Mouse (Mus musculus) limb, embryonic 13.5 days (tissue): Measurements from ENCODE around the gene Vcp. TPM values are rescaled to one million over a fixed set of nuclear protein-coding genes. Genes with fewer than 3 reads are reported as not detected.
"Not testable (repeated sequence)": the region's sequence is repeated elsewhere in the genome, so short reads cannot be mapped to it uniquely, and the experiment has no call there.

Experiments used
- ATAC-seq: fragments of 200-750 bp; cut with Nextera tagmentation; 2 replicates; pipeline ENCODE4 v1.8.0; 2017; ENCODE audit warnings: low read depth, moderate number of reproducible peaks, moderate TSS enrichment; ENCODE audit not compliant: low FRiP score
- H3K27ac ChIP-seq: fragments of 300-500 bp; sonication (generic); 2 replicates; pipeline ENCODE4 v1.5.1; 2015; ENCODE audit warnings: inconsistent platforms, mild to moderate bottlenecking, moderate library complexity
- H3K27me3 ChIP-seq: fragments of 300-500 bp; sonication (generic); 2 replicates; pipeline ENCODE4 v1.6.1; 2015; ENCODE audit warnings: mild to moderate bottlenecking, inconsistent platforms
- H3K36me3 ChIP-seq: fragments of 300-500 bp; sonication (generic); 2 replicates; pipeline ENCODE4 v1.6.1; 2015; ENCODE audit warnings: inconsistent platforms, mild to moderate bottlenecking, moderate library complexity
- H3K4me1 ChIP-seq: fragments of 300-500 bp; sonication (generic); 2 replicates; pipeline ENCODE4 v1.6.1; 2015; ENCODE audit warnings: inconsistent platforms
- H3K4me2 ChIP-seq: fragments of 300-500 bp; sonication (generic); replicated peaks from 2 replicates; pipeline ENCODE4 v1.6.1; 2015; ENCODE audit warnings: inconsistent platforms, mild to moderate bottlenecking, moderate library complexity
- H3K4me3 ChIP-seq: fragments of 300-500 bp; sonication (generic); 2 replicates; pipeline ENCODE4 v1.5.1; 2015; ENCODE audit warnings: moderate library complexity, mild to moderate bottlenecking, inconsistent platforms
- H3K9ac ChIP-seq: fragments of 300-500 bp; sonication (generic); 2 replicates; pipeline ENCODE4 v1.6.1; 2015; ENCODE audit warnings: mild to moderate bottlenecking, inconsistent platforms
- H3K9me3 ChIP-seq: fragments of 300-500 bp; sonication (generic); 2 replicates; pipeline ENCODE4 v1.6.1; 2016; ENCODE audit warnings: inconsistent platforms
- WGBS: fragments of 180-500 bp; shearing (Covaris S2); methylation state at CpG from one replicate; pipeline ENCODE4 v1.1.7; 2015; 5-methylcytosine and 5-hydroxymethylcytosine counted together
- polyA plus RNA-seq: library from polyadenylated mRNA; unstranded; fragments of >200 nt; fragmentation: Nextera tagmentation; extraction: Ambion mirVana; gene quantifications from 2 replicates; pipeline ENCODE4 v1.2.1, GENCODE M21; 2015

The Vcp gene
- polyA plus RNA-seq, 1 experiment from 2014 or later: 608 TPM

- no peaks in the 10 kb centered on the region for H3K27me3 ChIP-seq
- no peak for ATAC-seq
- no peak overlapping the region for H3K27ac ChIP-seq
- no peak overlapping the region for H3K4me2 ChIP-seq
- no peak overlapping the region for H3K4me3 ChIP-seq
- WGBS: 79% methylated on average over 12 of the region's 12 CpGs
- no peaks in the 10 kb centered on the region for H3K9me3 ChIP-seq
- peaks cover 13% of the 10 kb centered on the region for H3K4me1 ChIP-seq
- peaks cover 15% of the 10 kb centered on the region for H3K36me3 ChIP-seq
- H3K9ac ChIP-seq: no peak overlapping the region
Observed at GRCm38 (mm10) chr4:43002756-43003439, 2.6 kb upstream of the Vcp start.

GRCm38 (mm10) chr4:43001272-43001671 lies 965 bp upstream of the Vcp start:
- no peak overlapping the region for H3K4me3 ChIP-seq
- H3K9ac ChIP-seq: no peak overlapping the region
- no peaks in the 10 kb centered on the region for H3K9me3 ChIP-seq
- peaks cover 23% of the 10 kb centered on the region for H3K4me1 ChIP-seq
- no peak for ATAC-seq
- H3K4me2 ChIP-seq: no peak overlapping the region
- WGBS: 87% methylated on average over 2 of the region's 2 CpGs
- peaks cover 18% of the 10 kb centered on the region; the same call in 1 of the 2 replicates for H3K36me3 ChIP-seq
- peak overlapping the region; percentile 84; the same call in 1 of the 2 replicates for H3K27ac ChIP-seq
- H3K27me3 ChIP-seq: no peaks in the 10 kb centered on the region

GRCm38 (mm10) chr4:42999451-43000140 lies 711 bp downstream of the Vcp start:
- WGBS: under 1% methylated on average over 42 of the region's 51 CpGs
- H3K9me3 ChIP-seq: no peaks in the 10 kb centered on the region

GRCm38 (mm10) chr4:42998022-42998421 lies 2.3 kb downstream of the Vcp start:
- peak overlapping the region; percentile 92 for H3K4me2 ChIP-seq
- H3K9ac ChIP-seq: 0 out of 2 replicates have a peak overlapping the region, but pooled peaks have one; percentile 43
- H3K4me1 ChIP-seq: peaks cover 23% of the 10 kb centered on the region
- no peak overlapping the region for H3K27ac ChIP-seq
- H3K9me3 ChIP-seq: no peaks in the 10 kb centered on the region
- ATAC-seq: no peak
- H3K36me3 ChIP-seq: peaks cover 44% of the 10 kb centered on the region
- no peaks in the 10 kb centered on the region for H3K27me3 ChIP-seq
- WGBS: 75% methylated on average over 2 of the region's 2 CpGs
- H3K4me3 ChIP-seq: peak overlapping the region; percentile 97

More at GRCm38 (mm10) chr4:42999451-43000140, 711 bp downstream of the Vcp start:
- ATAC-seq: peak; percentile 79
- H3K9ac ChIP-seq: peak overlapping the region; percentile 98
- peaks cover 23% of the 10 kb centered on the region for H3K4me1 ChIP-seq
- peak overlapping the region; percentile 99 for H3K27ac ChIP-seq
- H3K4me2 ChIP-seq: peak overlapping the region; percentile 92
- peaks cover 35% of the 10 kb centered on the region for H3K36me3 ChIP-seq
- H3K4me3 ChIP-seq: peak overlapping the region; percentile 97
- no peaks in the 10 kb centered on the region for H3K27me3 ChIP-seq

GRCm38 (mm10) chr4:42988296-42988695 lies 12.0 kb downstream of the Vcp start:
- ATAC-seq: no peak
- H3K27me3 ChIP-seq: no peaks in the 10 kb centered on the region
- H3K36me3 ChIP-seq: peaks cover 97% of the 10 kb centered on the region
- H3K4me2 ChIP-seq: no peak overlapping the region
- no peak overlapping the region for H3K9ac ChIP-seq
- no peak overlapping the region for H3K27ac ChIP-seq
- no peak overlapping the region for H3K4me3 ChIP-seq
- no peaks in the 10 kb centered on the region for H3K4me1 ChIP-seq
- H3K9me3 ChIP-seq: no peaks in the 10 kb centered on the region
- WGBS: 77% methylated on average over 1 of the region's 1 CpGs

GRCm38 (mm10) chr4:42980467-42980866 lies 19.8 kb downstream of the Vcp start:
- not testable (repeated sequence) for H3K9me3 ChIP-seq, ATAC-seq, H3K9ac ChIP-seq, H3K4me1 ChIP-seq, H3K27ac ChIP-seq, H3K4me3 ChIP-seq, H3K4me2 ChIP-seq, H3K27me3 ChIP-seq
- WGBS: 96% methylated on average over 8 of the region's 8 CpGs
- peaks cover 75% of the 10 kb centered on the region for H3K36me3 ChIP-seq

GRCm38 (mm10) chr4:42978062-42978461 lies 22.2 kb downstream of the Vcp start:
- Histone ChIP-seq H3K27ac (no peak overlapping the region), H3K4me1 (no peaks in the 10 kb centered on the region), H3K9me3 (no peaks in the 10 kb centered on the region), H3K4me2 (no peak overlapping the region), H3K9ac (no peak overlapping the region), H3K27me3 (no peaks in the 10 kb centered on the region), H3K36me3 (peaks cover 55% of the 10 kb centered on the region), H3K4me3 (no peak overlapping the region)
- no peak for ATAC-seq
- 91% methylated on average over 4 of the region's 4 CpGs for WGBS

- H3K27me3 ChIP-seq: no peaks in the 10 kb centered on the region
- no peak overlapping the region for H3K4me3 ChIP-seq
- no peak overlapping the region for H3K4me2 ChIP-seq
- peaks cover 14% of the 10 kb centered on the region for H3K36me3 ChIP-seq
- H3K4me1 ChIP-seq: no peaks in the 10 kb centered on the region
- ATAC-seq: no peak
- WGBS: 79% methylated on average over 5 of the region's 5 CpGs
- H3K27ac ChIP-seq: no peak overlapping the region
- H3K9me3 ChIP-seq: no peaks in the 10 kb centered on the region
- no peak overlapping the region for H3K9ac ChIP-seq
Observed at GRCm38 (mm10) chr4:42973868-42974267, 26.4 kb downstream of the Vcp start.

GRCm38 (mm10) chr4:42972952-42973351 lies 27.4 kb downstream of the Vcp start:
- ATAC-seq: no peak
- 56% methylated on average over 4 of the region's 4 CpGs for WGBS
- H3K27ac ChIP-seq: no peak overlapping the region

GRCm38 (mm10) chr4:42969304-42969703 lies 31.0 kb downstream of the Vcp start, which contains the start of gene 1700022I11Rik:
Gene 1700022I11Rik (plus strand): TSS chr4:42969604.
- H3K4me2 ChIP-seq: no peak within 1 kb of the TSS
- no peak for ATAC-seq
- 85% methylated on average over 4 of the region's 4 CpGs for WGBS
- no peak within 1 kb of the TSS for H3K9ac ChIP-seq
- no peaks in the 10 kb centered on the region for H3K9me3 ChIP-seq
- no peak within 1 kb of the TSS for H3K27ac ChIP-seq
- H3K27me3 ChIP-seq: no peaks in the 10 kb centered on the region
- peaks cover 4% of the 10 kb centered on the region; the same call in 1 of the 2 replicates for H3K4me1 ChIP-seq
- H3K4me3 ChIP-seq: no peak within 1 kb of the TSS
- no peaks in the 10 kb centered on the region for H3K36me3 ChIP-seq

More at GRCm38 (mm10) chr4:42972952-42973351, 27.4 kb downstream of the Vcp start:
- no peak overlapping the region for H3K4me3 ChIP-seq
- H3K36me3 ChIP-seq: peaks cover 7% of the 10 kb centered on the region
- H3K4me2 ChIP-seq: no peak overlapping the region
- no peaks in the 10 kb centered on the region for H3K9me3 ChIP-seq
- H3K9ac ChIP-seq: no peak overlapping the region
- no peaks in the 10 kb centered on the region for H3K27me3 ChIP-seq
- no peaks in the 10 kb centered on the region for H3K4me1 ChIP-seq

- no peaks in the 10 kb centered on the region for H3K9me3 ChIP-seq
- no peak overlapping the region for H3K27ac ChIP-seq
- peaks cover 4% of the 10 kb centered on the region; the same call in 1 of the 2 replicates for H3K4me1 ChIP-seq
- WGBS: 15% methylated on average over 12 of the region's 12 CpGs
- no peak for ATAC-seq
- H3K4me3 ChIP-seq: no peak overlapping the region
- no peaks in the 10 kb centered on the region for H3K36me3 ChIP-seq
- no peak overlapping the region for H3K9ac ChIP-seq
- H3K27me3 ChIP-seq: no peaks in the 10 kb centered on the region
- H3K4me2 ChIP-seq: peak overlapping the region; percentile 38
Observed at GRCm38 (mm10) chr4:42965039-42965719, 35.1 kb downstream of the Vcp start.

- no peak overlapping the region for H3K4me2 ChIP-seq
- H3K4me1 ChIP-seq: peaks cover 4% of the 10 kb centered on the region; the same call in 1 of the 2 replicates
- peaks cover 1% of the 10 kb centered on the region; the same call in 1 of the 2 replicates for H3K36me3 ChIP-seq
- no peak overlapping the region for H3K4me3 ChIP-seq
- H3K27me3 ChIP-seq: no peaks in the 10 kb centered on the region
- ATAC-seq: no peak
- 94% methylated on average over 2 of the region's 2 CpGs for WGBS
- no peak overlapping the region for H3K9ac ChIP-seq
- H3K9me3 ChIP-seq: no peaks in the 10 kb centered on the region
- no peak overlapping the region for H3K27ac ChIP-seq
Observed at GRCm38 (mm10) chr4:42963480-42963879, 36.8 kb downstream of the Vcp start.
